Mouse (Mus musculus) spleen, postnatal 36 days (tissue): ENCODE measurements around the gene Fam169a.
"Not testable (repeated sequence)": the region's sequence is repeated elsewhere in the genome, so short reads cannot be mapped to it uniquely, and the experiment has no call there.

Experiments used
- DNase-seq, 2 experiments: peaks; one replicate each; pipeline ENCODE4 v3.0.0; 2022; ENCODE audit warnings: low spot score in 2 of 2, mixed read lengths in 1 of 2

Fam169a gene

GRCm38 (mm10) chr13:97080201-97080600 is 13.1 kb downstream of the Fam169a start:
- DNase-seq = no peak

GRCm38 (mm10) chr13:97080615-97081014 is 13.5 kb downstream of the Fam169a start:
- DNase-seq = no peak

- no peak for DNase-seq
Observed at GRCm38 (mm10) chr13:97082432-97082831, 15.3 kb downstream of the Fam169a start.

- DNase-seq = no peak
Observed at GRCm38 (mm10) chr13:97086316-97086715, 19.2 kb downstream of the Fam169a start.

- DNase-seq = no peak
Observed at GRCm38 (mm10) chr13:97087421-97087820, 20.3 kb downstream of the Fam169a start.

GRCm38 (mm10) chr13:97088183-97088582 is 21.1 kb downstream of the Fam169a start:
- no peak for DNase-seq

GRCm38 (mm10) chr13:97095726-97096125 is 28.6 kb downstream of the Fam169a start:
- DNase-seq = no peak

GRCm38 (mm10) chr13:97099187-97099852 is 32.2 kb downstream of the Fam169a start, which contains the start of gene Gm6169:
Gene Gm6169 (minus strand): TSS chr13:97099237.
- no peak for DNase-seq

GRCm38 (mm10) chr13:97104996-97105395 is 37.9 kb downstream of the Fam169a start:
- DNase-seq = no peak

GRCm38 (mm10) chr13:97107721-97108120 is 40.6 kb downstream of the Fam169a start:
- DNase-seq = not testable (repeated sequence)

GRCm38 (mm10) chr13:97109046-97109445 is 42.0 kb downstream of the Fam169a start:
- no peak for DNase-seq

GRCm38 (mm10) chr13:97121341-97121740 is 54.3 kb downstream of the Fam169a start:
- no peak for DNase-seq

GRCm38 (mm10) chr13:97129654-97130053 is 62.6 kb downstream of the Fam169a start:
- not testable (repeated sequence) for DNase-seq

GRCm38 (mm10) chr13:97130413-97130812 is 63.3 kb downstream of the Fam169a start:
- not testable (repeated sequence) for DNase-seq

GRCm38 (mm10) chr13:97137466-97138400 is 70.6 kb downstream of the Fam169a start, which contains the start of the genes Gfm2 and Nsa2:
Gene Gfm2 (plus strand): TSS chr13:97137937.
Gene Nsa2 (minus strand): TSS chr13:97137937.
- DNase-seq = peak; percentile 88 to 90

- DNase-seq = not testable (repeated sequence)
Observed at GRCm38 (mm10) chr13:97138404-97138931, 71.4 kb downstream of the Fam169a start.

- DNase-seq = no peak
Observed at GRCm38 (mm10) chr13:97142321-97142720, 75.2 kb downstream of the Fam169a start.

- DNase-seq = peak; percentile 36 to 39
Observed at GRCm38 (mm10) chr13:97145834-97146233, 78.7 kb downstream of the Fam169a start.

GRCm38 (mm10) chr13:97175520-97176264 is 108.6 kb downstream of the Fam169a start:
- DNase-seq = no peak

- DNase-seq = no peak
Observed at GRCm38 (mm10) chr13:97176731-97177130, 109.6 kb downstream of the Fam169a start.

GRCm38 (mm10) chr13:97178943-97179342 is 111.9 kb downstream of the Fam169a start:
- no peak for DNase-seq
